In the genomic region with DNA sequence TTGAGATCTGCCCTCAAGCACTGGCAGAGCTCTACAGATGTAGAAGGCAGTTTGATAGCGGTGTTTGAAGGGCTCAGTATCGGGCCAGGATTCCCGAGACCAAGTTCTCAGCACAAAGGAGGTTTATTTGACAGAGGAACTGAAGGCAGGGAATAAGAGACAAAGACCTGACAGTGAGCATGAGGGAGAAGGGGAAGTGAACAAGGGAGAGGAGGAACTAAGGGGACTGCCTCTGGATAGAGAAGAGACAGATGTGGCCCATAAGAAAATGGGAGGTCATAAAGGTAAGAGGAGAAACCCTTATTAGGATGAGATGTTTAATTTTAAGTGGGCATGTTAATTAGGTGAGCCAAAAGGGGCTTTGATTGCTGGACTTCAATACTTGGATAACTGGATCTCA, we compare ENCODE assay signal across 17 mouse cellular contexts.
"Had no signal": no experiment of that assay in that cellular context is flagged by ENCODE, and none has a peak within 500 bp of the region (broad histone marks: within the 10 kb centered on the region; RNA-seq: fewer than 3 reads in every experiment).

No protein-coding gene starts in this region.

- H3K9ac ChIP-seq: lung, embryonic 14.5 days; midbrain, embryonic 12.5 days had no signal

- H3K27me3 ChIP-seq: midbrain, embryonic 12.5 days had no signal

- H3K27ac ChIP-seq: midbrain, embryonic 10.5 days; midbrain, embryonic 12.5 days had no signal

- DNase-seq: lung, adult 18-20 months; lung, embryonic 14.5 days; lung, postnatal 10 days; lung, postnatal 4 days; midbrain, embryonic 14.5 days; retina, postnatal 1 day; right cerebral cortex, adult 18-20 months; right cerebral cortex, postnatal 25 days; right cerebral cortex, postnatal 4 days; spleen, adult 18-20 months; thymus, adult 18-20 months; thymus, postnatal 14 days; thymus, postnatal 36 days had no signal

- ATAC-seq: midbrain, embryonic 16.5 days had no signal

- H3K4me3 ChIP-seq: midbrain, embryonic 10.5 days; midbrain, embryonic 12.5 days; myocyte had no signal

- H3K4me1 ChIP-seq: midbrain, embryonic 12.5 days had no signal

- H3K9me3 ChIP-seq: midbrain, embryonic 10.5 days had no signal

- H3K4me2 ChIP-seq: lung, embryonic 14.5 days; midbrain, embryonic 12.5 days had no signal
